Mouse (Mus musculus) ES-Bruce4 (cell line): ENCODE data around the gene Smad3.

Experiments used
- CTCF ChIP-seq: IDR thresholded peaks from one replicate; pipeline ENCODE4 v1.8.1; 2011; ENCODE audit warnings: low read depth, low read length
- EP300 ChIP-seq: IDR thresholded peaks from 2 replicates; pipeline ENCODE4 v1.6.1; 2011; ENCODE audit warnings: low read depth, low read length; ENCODE audit not compliant: insufficient read depth
- POLR2A ChIP-seq: IDR thresholded peaks from one replicate; pipeline ENCODE4 v1.8.1; 2011; ENCODE audit warnings: low read length; ENCODE audit not compliant: insufficient read depth

DNA sequence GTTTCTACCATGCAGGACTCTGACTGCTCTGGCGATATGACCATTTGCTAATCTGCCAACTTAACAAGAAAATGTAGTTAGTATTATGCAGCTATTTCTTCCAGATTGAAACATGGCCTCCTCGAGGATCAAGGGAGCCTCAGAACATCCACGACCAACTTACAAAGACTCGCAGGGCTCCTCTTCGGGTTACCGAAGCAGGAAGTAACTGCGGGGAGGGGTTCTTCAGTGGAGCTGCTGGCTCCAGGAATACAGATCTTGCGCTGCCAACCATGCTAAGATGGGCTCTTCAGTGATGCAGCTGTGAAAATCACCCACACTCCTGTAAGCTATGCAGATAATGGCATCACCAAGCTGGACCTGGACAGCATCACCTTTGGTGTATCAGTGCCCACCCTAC is 23.5 kb downstream of the Smad3 start:
- TF ChIP-seq CTCF (no peak), POLR2A (no peak), EP300 (no peak)
